Mouse (Mus musculus) liver, adult 2 months (tissue): Measurements from ENCODE around the gene Irf2. TPM values are rescaled to one million over a fixed set of nuclear protein-coding genes. Genes with fewer than 3 reads are reported as not detected.

ENCODE experiments used
- DNase-seq: peaks from one replicate; pipeline ENCODE4 v3.0.0-alpha.2; 2011; ENCODE audit warnings: low read depth, low spot score; ENCODE audit errors: extremely low read depth
- H3K27ac ChIP-seq: fragments of 200-500 bp; replicated peaks from 2 replicates; pipeline ENCODE4 v1.5.1; 2012; ENCODE audit warnings: low read depth, mild to moderate bottlenecking, control low read depth, inconsistent platforms, low read length; ENCODE audit not compliant: insufficient read depth
- H3K27me3 ChIP-seq: fragments of 200-500 bp; 2 replicates; pipeline ENCODE4 v1.6.1; 2012; ENCODE audit warnings: mild to moderate bottlenecking, moderate library complexity, low read length, inconsistent platforms; ENCODE audit not compliant: control insufficient read depth, insufficient read depth
- H3K36me3 ChIP-seq: fragments of 200-500 bp; 2 replicates; pipeline ENCODE4 v1.6.1; 2012; ENCODE audit warnings: low read length, inconsistent platforms; ENCODE audit not compliant: control insufficient read depth, insufficient read depth
- H3K4me1 ChIP-seq: fragments of 200-500 bp; 2 replicates; pipeline ENCODE4 v1.6.1; 2011; ENCODE audit warnings: low read length; ENCODE audit not compliant: control insufficient read depth, insufficient read depth
- H3K4me3 ChIP-seq: fragments of 200-500 bp; 2 replicates; pipeline ENCODE4 v1.5.1; 2011; ENCODE audit warnings: low read depth, mild to moderate bottlenecking, control low read depth, low read length, moderate library complexity; ENCODE audit not compliant: insufficient read depth
- H3K79me2 ChIP-seq: fragments of 200-500 bp; 2 replicates; pipeline ENCODE4 v1.6.1; 2012; ENCODE audit warnings: inconsistent platforms, mild to moderate bottlenecking, low read length, moderate library complexity; ENCODE audit not compliant: control insufficient read depth, insufficient read depth
- H3K9ac ChIP-seq: fragments of 200-500 bp; 2 replicates; pipeline ENCODE4 v1.6.1; 2012; ENCODE audit warnings: low read depth, mild to moderate bottlenecking, control low read depth, inconsistent platforms, low read length
- CTCF ChIP-seq: fragments of 200-500 bp; IDR thresholded peaks from 2 replicates; pipeline ENCODE4 v1.5.1; 2011; ENCODE audit warnings: low read depth, low read length, control low read depth
- POLR2A ChIP-seq: fragments of 200-500 bp; IDR thresholded peaks from 2 replicates; pipeline ENCODE4 v1.6.1; 2011; ENCODE audit warnings: low read length, control low read depth; ENCODE audit not compliant: insufficient read depth; ENCODE audit errors: extremely low read depth
- WGBS: fragments of 180-500 bp; shearing (Covaris S2); methylation state at CpG from one replicate; pipeline ENCODE4 v1.1.7; 2018; 5-methylcytosine and 5-hydroxymethylcytosine counted together
- polyA plus RNA-seq: library from polyadenylated mRNA; depleted of rRNA; stranded (reverse); fragments of >200 nt; gene quantifications from 2 replicates; pipeline ENCODE4 v1.2.3, GENCODE M21; 2012
- total RNA-seq: library from RNA; depleted of rRNA; stranded (reverse); fragments of >200 nt; gene quantifications from 2 replicates; pipeline ENCODE4 v1.2.3, GENCODE M21; 2014

Irf2 gene
- total and polyA plus RNA-seq, 2 experiments: 13.7 to 23.4 TPM

- 9% methylated on average over 5 of the region's 5 CpGs for WGBS
- no peak for TF ChIP-seq CTCF
- Histone ChIP-seq H3K36me3 (no peaks in the 10 kb centered on the region), H3K9ac (peak overlapping the region; percentile 90), H3K27me3 (no peaks in the 10 kb centered on the region), H3K4me3 (peak overlapping the region; percentile 79), H3K27ac (peak overlapping the region; percentile 70), H3K79me2 (peaks cover 20% of the 10 kb centered on the region), H3K4me1 (peaks cover 8% of the 10 kb centered on the region)
- DNase-seq: peak; percentile 50
These were observed 931 bp upstream of the Irf2 start for GRCm38 (mm10) chr8:46738601-46739000.

- Histone ChIP-seq H3K27me3 (no peaks in the 10 kb centered on the region), H3K36me3 (no peaks in the 10 kb centered on the region), H3K27ac (peak overlapping the region; percentile 96), H3K4me1 (peaks cover 13% of the 10 kb centered on the region; the same call in 1 of the 2 replicates), H3K9ac (peak overlapping the region; percentile 99), H3K4me3 (peak overlapping the region; percentile 95), H3K79me2 (peaks cover 26% of the 10 kb centered on the region)
- under 1% methylated on average over 22 of the region's 22 CpGs for WGBS
- no peak for TF ChIP-seq POLR2A
- no peak for TF ChIP-seq CTCF
- peak; percentile 58 for DNase-seq
These were observed 502 bp downstream of the Irf2 start for GRCm38 (mm10) chr8:46739956-46740512.

- peak overlapping the region; percentile 96 for H3K27ac ChIP-seq
- H3K9ac ChIP-seq: peak overlapping the region; percentile 99
- H3K27me3 ChIP-seq: no peaks in the 10 kb centered on the region
- H3K4me3 ChIP-seq: peak overlapping the region; percentile 95
- TF ChIP-seq CTCF: no peak
- no peak for TF ChIP-seq POLR2A
- under 1% methylated on average over 97 of the region's 97 CpGs for WGBS
- no peak for DNase-seq
- H3K36me3 ChIP-seq: no peaks in the 10 kb centered on the region
- H3K79me2 ChIP-seq: peaks cover 30% of the 10 kb centered on the region
- peaks cover 15% of the 10 kb centered on the region; the same call in 1 of the 2 replicates for H3K4me1 ChIP-seq
These were observed 1.2 kb downstream of the Irf2 start for GRCm38 (mm10) chr8:46740513-46741280.

GRCm38 (mm10) chr8:46741281-46741791 is 1.8 kb downstream of the Irf2 start:
- no peak for DNase-seq
- TF ChIP-seq CTCF (no peak; the same call in 1 of the 2 replicates), POLR2A (no peak)
- Histone ChIP-seq H3K79me2 (peaks cover 36% of the 10 kb centered on the region), H3K4me1 (peaks cover 20% of the 10 kb centered on the region), H3K9ac (peak overlapping the region; percentile 99), H3K36me3 (no peaks in the 10 kb centered on the region), H3K4me3 (peak overlapping the region; percentile 95), H3K27me3 (no peaks in the 10 kb centered on the region), H3K27ac (peak overlapping the region; percentile 96)
- WGBS: under 1% methylated on average over 28 of the region's 28 CpGs

- H3K4me3 ChIP-seq: peak overlapping the region; percentile 95
- H3K27ac ChIP-seq: peak overlapping the region; percentile 96
- peak; percentile 99 for DNase-seq
- peaks cover 1% of the 10 kb centered on the region; the same call in 1 of the 2 replicates for H3K36me3 ChIP-seq
- 9% methylated on average over 8 of the region's 8 CpGs for WGBS
- peak overlapping the region; percentile 99 for H3K9ac ChIP-seq
- H3K27me3 ChIP-seq: no peaks in the 10 kb centered on the region
- peaks cover 43% of the 10 kb centered on the region for H3K79me2 ChIP-seq
- peaks cover 26% of the 10 kb centered on the region for H3K4me1 ChIP-seq
- TF ChIP-seq CTCF (no peak), POLR2A (0 out of 2 replicates have a peak, but pooled peaks have one; percentile 40)
These were observed 2.6 kb downstream of the Irf2 start for GRCm38 (mm10) chr8:46741991-46742690.
